ENCODE assay signal across 18 mouse cellular contexts in genomic region chr19:41323125-41323524, GRCm38 (mm10). TPM values are rescaled to one million over a fixed set of nuclear protein-coding genes. Genes with fewer than 3 reads are reported as not detected.
A peak's percentile ranks its signal among the peaks of the same experiment; 100 is the strongest.
DNase-seq lines count a peak whose midpoint lies in the region; ATAC-seq lines count a peak whose summit lies in the region.
"Had no signal": no experiment of that assay in that cellular context is flagged by ENCODE, and none has a peak within 500 bp of the region (broad histone marks: within the 10 kb centered on the region; RNA-seq: fewer than 3 reads in every experiment).

No protein-coding gene starts in this region.

- no peak overlapping the region for H3K4me3 ChIP-seq in lung, embryonic 15.5 days
- H3K4me3 ChIP-seq: embryonic facial prominence, embryonic 10.5 days; forebrain, embryonic 13.5 days; gastrocnemius, adult 2 months; heart, embryonic 13.5 days; hindbrain, embryonic 13.5 days had no signal

- peak; percentile 36 for ATAC-seq in activated CD4-positive, CD25-positive, alpha-beta regulatory T cell, adult 4 months
- peak; percentile 42; the same call in 1 of the 2 replicates for ATAC-seq in lung, embryonic 15.5 days (ENCODE audit: borderline replicate concordance, extremely low read depth, low FRiP score, low TSS enrichment)
- no peak for ATAC-seq in frontal cortex, adult (ENCODE audit: low TSS enrichment)
- ATAC-seq: forebrain, embryonic 13.5 days; forebrain, postnatal 0 days; hindbrain, postnatal 0 days had no signal

- no peak overlapping the region for H3K4me2 ChIP-seq in lung, embryonic 15.5 days
- H3K4me2 ChIP-seq: forebrain, embryonic 13.5 days; heart, embryonic 13.5 days; hindbrain, embryonic 13.5 days had no signal

- no peaks in the 10 kb centered on the region for H3K36me3 ChIP-seq in lung, embryonic 15.5 days
- H3K36me3 ChIP-seq: embryonic facial prominence, embryonic 10.5 days; heart, embryonic 13.5 days; hindbrain, embryonic 13.5 days had no signal

- WGBS in lung, embryonic 15.5 days: 37% methylated on average over 4 of the region's 4 CpGs

- intact Hi-C loops in heart, postnatal 36 days (cut with DNase I): no loop called here

- H3K9ac ChIP-seq in lung, embryonic 15.5 days: no peak overlapping the region
- H3K9ac ChIP-seq: forebrain, embryonic 13.5 days; forebrain, postnatal 0 days; heart, embryonic 13.5 days; hindbrain, embryonic 13.5 days had no signal

- no peak overlapping the region for H3K27ac ChIP-seq in lung, embryonic 15.5 days
- H3K27ac ChIP-seq: embryonic facial prominence, embryonic 10.5 days; forebrain, embryonic 13.5 days; gastrocnemius, adult 2 months; heart, embryonic 13.5 days; hindbrain, embryonic 13.5 days; hindbrain, postnatal 0 days had no signal

- DNase-seq in lung, postnatal 14 days: peak; percentile 41
- no peak for DNase-seq in heart, postnatal 36 days
- DNase-seq in ovary, postnatal 14 days (ENCODE audit: low spot score): no peak
- no peak for DNase-seq in heart, adult 8-10 months (ENCODE audit: low spot score)
- DNase-seq: adrenal gland, postnatal 14 days; cerebellum, adult 2 months; cerebellum, postnatal 10 days; forebrain, postnatal 0 days; gastrocnemius, adult 2 months; gastrocnemius, postnatal 25 days had no signal

- H3K9me3 ChIP-seq in lung, embryonic 15.5 days: no peaks in the 10 kb centered on the region
- H3K9me3 ChIP-seq: embryonic facial prominence, embryonic 10.5 days; forebrain, embryonic 13.5 days; heart, embryonic 13.5 days; hindbrain, embryonic 13.5 days had no signal

- no peaks in the 10 kb centered on the region for H3K27me3 ChIP-seq in lung, embryonic 15.5 days
- H3K27me3 ChIP-seq: forebrain, embryonic 13.5 days; hindbrain, embryonic 13.5 days had no signal

- no peaks in the 10 kb centered on the region for H3K4me1 ChIP-seq in lung, embryonic 15.5 days
- H3K4me1 ChIP-seq: forebrain, embryonic 13.5 days; heart, embryonic 13.5 days; hindbrain, embryonic 13.5 days had no signal

RNA-seq across cellular contexts. Expression of gene Tm9sf3, which starts 59.3 kb away (rescaled TPM):
- polyA plus RNA-seq in activated CD4-positive, CD25-positive, alpha-beta regulatory T cell, adult 4 months (2017; shearing (Covaris generic)): 10 to 100 TPM; 27.5 to 36.5 TPM
- polyA plus RNA-seq in lung, embryonic 15.5 days (2015; fragmentation: Nextera tagmentation; extraction: Ambion mirVana): 150 and 151 TPM in 2 replicates
- total RNA-seq in heart, postnatal 36 days (2021): 10 to 100 TPM; 73.5 to 75.7 TPM
- total RNA-seq in heart, adult 8-10 months (2022): 10 to 100 TPM; 65.2 to 73.0 (median 67.7) TPM
